Mouse (Mus musculus): ENCODE data around the gene Klra9. TPM values are rescaled to one million over a fixed set of nuclear protein-coding genes. Genes with fewer than 3 reads are reported as not detected.
"Not testable (repeated sequence)": the region's sequence is repeated elsewhere in the genome, so short reads cannot be mapped to it uniquely, and the experiment has no call there.

The Klra9 gene
- not detected in 2 replicates for polyA plus RNA-seq (2014; fragmentation: Nextera tagmentation; extraction: Ambion mirVana)

DNA sequence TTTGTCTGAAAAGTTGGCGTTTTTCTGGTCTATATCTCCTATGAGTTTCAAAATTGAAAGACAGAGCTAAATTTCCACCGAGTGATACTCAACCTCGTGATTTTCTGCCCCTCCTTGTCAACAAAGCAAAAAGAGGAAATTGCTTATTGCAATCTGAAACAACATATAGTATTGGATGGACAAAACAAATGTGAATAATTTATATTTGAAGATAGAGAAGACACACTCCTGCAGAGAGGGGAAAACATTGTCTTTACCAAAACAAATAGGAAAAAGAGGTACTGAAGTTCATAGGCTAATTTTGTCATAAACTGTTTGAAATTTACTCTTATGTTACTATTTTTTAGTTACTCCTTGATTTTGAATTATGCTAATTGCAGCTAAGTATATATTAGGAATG is at the start of gene Klra9:
Klra9 (minus strand) TSS at position 101 of the 400 bp plus-strand sequence.
- WGBS = 65% methylated on average over 3 of the region's 3 CpGs
- H3K9ac ChIP-seq (replicated peaks; ENCODE audit: low read depth, low read length); H3K4me1 ChIP-seq (ENCODE audit: control insufficient read depth, insufficient read depth, low read length); H3K4me2 ChIP-seq (ENCODE audit: low read depth, low read length); H3K4me3 ChIP-seq (ENCODE audit: low read depth, low read length); H3K27me3 ChIP-seq (ENCODE audit: control insufficient read depth, insufficient read depth, low read length); H3K9me3 ChIP-seq (ENCODE audit: control insufficient read depth, low read length); H3K36me3 ChIP-seq (ENCODE audit: control insufficient read depth, insufficient read depth, low read length); H3K27ac ChIP-seq (ENCODE audit: low read depth, low read length); ATAC-seq (ENCODE audit: low read depth): not testable (repeated sequence)

DNA sequence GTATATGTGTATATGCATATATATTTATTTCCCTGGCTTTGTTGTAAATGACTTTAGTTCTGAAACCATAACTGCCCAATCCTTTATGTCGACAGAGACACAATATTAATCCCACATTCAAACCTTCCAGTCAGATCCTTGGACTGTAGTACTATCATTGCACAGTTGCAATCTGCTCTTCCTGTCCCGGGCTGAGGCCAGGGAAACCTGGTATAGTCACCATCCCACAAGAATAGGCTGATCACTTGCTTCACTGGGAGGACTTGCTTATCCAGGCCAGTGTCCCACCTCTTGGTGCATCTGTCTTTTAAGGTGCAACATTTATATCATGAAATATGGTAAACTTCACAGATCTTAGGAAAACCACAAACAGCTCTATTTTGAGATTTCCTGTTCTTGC is 44.6 kb upstream of the Klra9 start:
- Histone ChIP-seq H3K9ac (replicated peaks; ENCODE audit: low read depth, low read length) (no peak overlapping the region), H3K27ac (ENCODE audit: low read depth, low read length) (no peak overlapping the region), H3K4me3 (ENCODE audit: low read depth, low read length) (no peak overlapping the region), H3K4me2 (ENCODE audit: low read depth, low read length) (no peak overlapping the region), H3K27me3 (ENCODE audit: control insufficient read depth, insufficient read depth, low read length) (no peaks in the 10 kb centered on the region), H3K9me3 (ENCODE audit: control insufficient read depth, low read length) (no peaks in the 10 kb centered on the region), H3K4me1 (ENCODE audit: control insufficient read depth, insufficient read depth, low read length) (no peaks in the 10 kb centered on the region), H3K36me3 (ENCODE audit: control insufficient read depth, insufficient read depth, low read length) (no peaks in the 10 kb centered on the region)
- 73% methylated on average over 2 of the region's 2 CpGs for WGBS
- ATAC-seq (ENCODE audit: low read depth) = no peak

DNA sequence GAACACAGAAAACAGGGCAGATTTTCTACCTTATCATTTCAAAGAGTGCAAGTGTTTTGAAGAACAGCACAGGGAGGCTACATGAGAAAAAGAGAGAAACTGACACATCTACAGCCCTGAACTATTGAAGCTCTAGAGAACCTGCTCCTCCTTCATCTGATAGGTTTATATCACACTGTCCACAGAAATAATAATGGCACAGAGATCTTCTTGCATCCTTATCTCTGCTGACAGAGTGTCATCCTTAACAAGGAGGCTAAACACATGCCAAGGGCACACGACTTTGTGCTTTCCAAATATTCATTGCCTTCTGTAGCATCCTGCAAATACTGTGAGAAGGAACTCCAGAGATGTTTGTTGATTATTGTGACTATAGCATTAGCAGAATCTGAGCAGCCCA is 43.7 kb upstream of the Klra9 start:
- Histone ChIP-seq H3K9me3 (ENCODE audit: control insufficient read depth, low read length) (no peaks in the 10 kb centered on the region), H3K4me1 (ENCODE audit: control insufficient read depth, insufficient read depth, low read length) (no peaks in the 10 kb centered on the region), H3K27ac (ENCODE audit: low read depth, low read length) (no peak overlapping the region), H3K36me3 (ENCODE audit: control insufficient read depth, insufficient read depth, low read length) (no peaks in the 10 kb centered on the region), H3K4me2 (ENCODE audit: low read depth, low read length) (no peak overlapping the region), H3K9ac (replicated peaks; ENCODE audit: low read depth, low read length) (no peak overlapping the region), H3K27me3 (ENCODE audit: control insufficient read depth, insufficient read depth, low read length) (no peaks in the 10 kb centered on the region), H3K4me3 (ENCODE audit: low read depth, low read length) (no peak overlapping the region)
- 55% methylated on average over 1 of the region's 1 CpGs for WGBS
- no peak for ATAC-seq (ENCODE audit: low read depth)

GRCm38 (mm10) chr6:130233222-130233621 is 40.3 kb upstream of the Klra9 start, which contains the start of gene Klra7:
TSS of gene Klra7 (minus strand) at chr6:130233322.
- Histone ChIP-seq H3K27ac (ENCODE audit: low read depth, low read length) (no peak within 1 kb of the TSS), H3K9me3 (ENCODE audit: control insufficient read depth, low read length) (peaks cover 4% of the 10 kb centered on the region; the same call in 1 of the 2 replicates), H3K4me2 (ENCODE audit: low read depth, low read length) (no peak within 1 kb of the TSS), H3K36me3 (ENCODE audit: control insufficient read depth, insufficient read depth, low read length) (no peaks in the 10 kb centered on the region), H3K4me1 (ENCODE audit: control insufficient read depth, insufficient read depth, low read length) (no peaks in the 10 kb centered on the region), H3K4me3 (ENCODE audit: low read depth, low read length) (no peak within 1 kb of the TSS), H3K27me3 (ENCODE audit: control insufficient read depth, insufficient read depth, low read length) (no peaks in the 10 kb centered on the region), H3K9ac (replicated peaks; ENCODE audit: low read depth, low read length) (no peak within 1 kb of the TSS)
- ATAC-seq (ENCODE audit: low read depth) = no peak

- H3K27ac ChIP-seq (ENCODE audit: low read depth, low read length); H3K4me2 ChIP-seq (ENCODE audit: low read depth, low read length); H3K4me1 ChIP-seq (ENCODE audit: control insufficient read depth, insufficient read depth, low read length); H3K27me3 ChIP-seq (ENCODE audit: control insufficient read depth, insufficient read depth, low read length); H3K9me3 ChIP-seq (ENCODE audit: control insufficient read depth, low read length); H3K36me3 ChIP-seq (ENCODE audit: control insufficient read depth, insufficient read depth, low read length); ATAC-seq (ENCODE audit: low read depth); H3K9ac ChIP-seq (replicated peaks; ENCODE audit: low read depth, low read length); H3K4me3 ChIP-seq (ENCODE audit: low read depth, low read length): not testable (repeated sequence)
- 100% methylated on average over 1 of the region's 1 CpGs for WGBS
These were observed 4.5 kb upstream of the Klra9 start for GRCm38 (mm10) chr6:130197453-130197852.

DNA sequence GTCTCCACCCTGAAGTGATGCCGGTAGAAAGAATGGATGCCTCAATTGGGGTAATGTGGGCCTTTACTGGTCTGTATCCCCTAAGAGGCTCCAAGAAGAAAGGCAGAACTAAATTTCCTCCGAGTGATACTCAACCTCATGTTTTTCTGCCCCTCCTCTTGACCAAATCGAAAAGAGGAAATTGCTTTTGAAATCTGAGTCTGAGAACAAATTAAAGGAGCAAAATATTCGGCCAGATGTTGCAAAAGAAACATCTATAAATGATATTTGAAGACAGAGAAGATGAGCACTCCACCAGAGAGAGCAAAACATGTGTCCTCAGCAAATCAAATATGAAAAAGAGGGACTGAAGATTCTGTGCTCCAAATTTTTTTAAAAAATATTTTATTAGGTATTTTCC is 63.1 kb downstream of the Klra9 start, which contains the start of gene Klra8:
Klra8 (minus strand) TSS at position 101 of the 400 bp plus-strand sequence.
- WGBS = 74% methylated on average over 4 of the region's 4 CpGs
- H3K9ac ChIP-seq (replicated peaks; ENCODE audit: low read depth, low read length); H3K36me3 ChIP-seq (ENCODE audit: control insufficient read depth, insufficient read depth, low read length); H3K27me3 ChIP-seq (ENCODE audit: control insufficient read depth, insufficient read depth, low read length); H3K4me1 ChIP-seq (ENCODE audit: control insufficient read depth, insufficient read depth, low read length); ATAC-seq (ENCODE audit: low read depth); H3K4me2 ChIP-seq (ENCODE audit: low read depth, low read length); H3K4me3 ChIP-seq (ENCODE audit: low read depth, low read length); H3K27ac ChIP-seq (ENCODE audit: low read depth, low read length); H3K9me3 ChIP-seq (ENCODE audit: control insufficient read depth, low read length): not testable (repeated sequence)

Other genes with a start within 250 kb of the Klra9 start
- not detected in 2 replicates for gene Klra6, start 166.2 kb downstream of the Klra9 start, polyA plus RNA-seq (2014; fragmentation: Nextera tagmentation; extraction: Ambion mirVana)
- not detected in 2 replicates for gene Klra4, start 125.8 kb downstream of the Klra9 start, polyA plus RNA-seq (2014; fragmentation: Nextera tagmentation; extraction: Ambion mirVana)
- gene Klra8, start 63.2 kb downstream of the Klra9 start, polyA plus RNA-seq (2014; fragmentation: Nextera tagmentation; extraction: Ambion mirVana) = not detected in 2 replicates
- gene Klra7, start 40.2 kb upstream of the Klra9 start, polyA plus RNA-seq (2014; fragmentation: Nextera tagmentation; extraction: Ambion mirVana) = not detected in 2 replicates
- gene Klra10, start 88.8 kb upstream of the Klra9 start, polyA plus RNA-seq (2014; fragmentation: Nextera tagmentation; extraction: Ambion mirVana) = not detected in 2 replicates
- gene Klra3, start 144.5 kb upstream of the Klra9 start, polyA plus RNA-seq (2014; fragmentation: Nextera tagmentation; extraction: Ambion mirVana) = not detected in 2 replicates
- not detected in 2 replicates for gene Klra1, start 193.8 kb upstream of the Klra9 start, polyA plus RNA-seq (2014; fragmentation: Nextera tagmentation; extraction: Ambion mirVana)

Data from neural tube, embryonic 14.5 days (tissue).